Mouse (Mus musculus) lung, postnatal 25 days (tissue): ENCODE data around the gene Arhgef28.
A peak's percentile ranks its signal among the peaks of the same experiment; 100 is the strongest.
"Not testable (repeated sequence)": the region's sequence is repeated elsewhere in the genome, so short reads cannot be mapped to it uniquely, and the experiment has no call there.

ENCODE experiments used
- DNase-seq: peaks from one replicate; pipeline ENCODE4 v3.0.0; 2022; ENCODE audit warnings: low spot score

The Arhgef28 gene

DNA sequence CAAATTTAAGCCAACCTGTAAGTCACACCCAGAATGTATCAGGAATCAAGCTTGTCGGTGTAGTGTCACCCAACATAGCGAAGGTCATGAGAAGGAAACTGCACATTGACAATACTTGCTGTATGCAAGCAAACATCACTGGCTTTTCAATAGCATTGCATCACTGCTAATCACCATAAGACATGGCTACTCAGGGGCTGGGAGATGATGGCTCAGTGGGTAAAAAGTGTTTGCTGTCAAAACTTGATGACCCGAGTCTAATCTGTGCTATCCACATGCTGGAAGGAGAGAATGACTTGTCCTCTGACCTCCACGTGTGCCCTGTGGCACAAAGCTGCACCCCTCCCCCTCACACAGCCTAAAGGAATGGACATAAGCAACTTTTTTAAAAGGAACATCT is 133.0 kb downstream of the Arhgef28 start:
- no peak for DNase-seq

DNA sequence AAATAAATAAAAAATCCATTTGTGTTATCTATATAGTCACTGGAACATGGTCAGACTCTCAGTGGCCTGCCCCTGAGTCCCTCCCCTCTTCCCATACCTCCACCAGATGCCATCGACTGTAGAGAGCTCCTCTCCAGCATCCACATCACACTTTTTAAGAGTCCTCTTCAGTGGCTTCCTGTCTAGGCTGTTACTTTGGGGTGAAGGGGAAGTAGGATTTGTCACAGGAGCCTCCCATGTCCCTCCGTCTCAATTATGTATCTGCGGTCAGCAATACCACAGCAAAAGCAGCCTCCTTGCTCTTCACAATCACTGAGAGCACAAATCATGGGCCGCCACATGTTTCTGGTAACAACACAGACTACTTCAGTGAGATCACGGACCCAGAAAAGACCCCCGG is 135.8 kb downstream of the Arhgef28 start:
- DNase-seq, result no peak

DNA sequence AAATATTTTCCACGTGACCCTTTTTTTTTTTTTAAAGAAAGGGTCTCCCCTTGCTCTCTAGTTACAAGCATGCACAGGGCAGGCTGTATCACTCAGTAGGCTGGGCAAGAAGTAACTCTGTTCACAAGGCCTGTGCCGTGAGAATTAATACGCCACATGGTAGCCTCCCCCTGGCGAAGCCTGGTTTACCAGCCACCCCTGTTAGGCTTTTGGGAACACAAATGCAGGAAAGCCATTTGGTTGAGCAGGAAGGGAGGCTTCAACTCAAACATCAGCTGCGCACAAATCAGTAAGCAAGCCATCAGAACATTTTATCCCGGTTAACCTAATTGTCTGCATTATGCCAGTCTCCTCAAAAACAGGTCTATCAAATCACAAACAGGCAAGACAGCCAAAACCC is 136.6 kb downstream of the Arhgef28 start:
- no peak for DNase-seq

DNA sequence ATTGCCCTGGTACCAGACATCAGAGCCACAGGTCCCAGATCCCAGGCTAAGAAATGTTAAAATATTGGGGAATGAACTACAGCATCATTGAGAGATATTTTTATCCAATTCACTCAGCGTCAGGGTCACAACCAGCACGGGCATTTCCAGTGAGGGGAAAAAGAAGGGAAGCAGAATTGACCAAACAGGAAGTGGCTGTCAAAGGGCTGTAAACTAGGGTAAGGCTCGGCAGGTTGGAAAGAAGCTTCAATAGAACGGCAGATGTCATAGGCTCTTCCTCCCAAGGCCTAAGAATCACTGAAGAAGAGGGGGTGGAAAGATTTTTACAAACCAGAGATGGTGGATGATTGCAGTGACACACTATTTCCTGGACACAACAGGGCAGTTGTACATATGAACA is 143.4 kb downstream of the Arhgef28 start:
- no peak for DNase-seq

DNA sequence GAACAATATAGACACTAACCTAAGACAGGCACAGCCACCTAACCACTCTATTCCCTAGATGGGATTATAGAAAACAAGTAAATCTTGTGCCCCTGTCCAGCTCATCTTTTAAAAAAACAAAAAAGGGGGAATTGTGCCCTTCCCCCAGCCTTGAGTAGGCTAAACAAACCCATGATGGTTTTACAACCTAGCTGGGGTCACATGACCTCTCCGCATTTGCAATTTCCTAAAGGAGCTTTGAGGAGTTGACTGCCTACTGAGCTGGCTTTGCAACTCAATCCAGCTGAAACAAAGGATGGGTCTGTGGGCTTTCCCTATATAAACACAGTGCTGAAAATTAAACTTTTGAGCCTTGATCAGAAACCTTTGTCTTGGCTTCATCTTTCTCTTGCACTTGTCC is 146.1 kb downstream of the Arhgef28 start:
- DNase-seq, result not testable (repeated sequence)

DNA sequence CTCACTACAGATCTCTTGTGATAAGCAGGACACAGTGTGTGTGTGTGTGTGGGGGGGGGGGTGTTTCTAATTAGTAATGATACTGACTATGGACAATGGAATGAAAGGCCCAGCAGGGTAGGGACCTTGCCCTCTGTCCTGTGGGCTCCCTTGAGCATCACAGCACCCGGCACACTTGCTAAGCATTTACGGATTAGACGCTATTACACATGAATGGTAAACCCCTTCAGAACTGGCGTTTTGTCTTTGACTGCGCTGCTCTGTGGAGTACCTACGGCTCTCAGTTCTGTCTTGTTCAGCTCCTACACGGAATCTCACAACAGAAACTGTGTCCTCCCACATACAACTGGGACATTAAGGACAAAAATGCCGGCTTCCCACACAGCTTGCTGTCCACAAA is 151.0 kb downstream of the Arhgef28 start:
- DNase-seq, result no peak

DNA sequence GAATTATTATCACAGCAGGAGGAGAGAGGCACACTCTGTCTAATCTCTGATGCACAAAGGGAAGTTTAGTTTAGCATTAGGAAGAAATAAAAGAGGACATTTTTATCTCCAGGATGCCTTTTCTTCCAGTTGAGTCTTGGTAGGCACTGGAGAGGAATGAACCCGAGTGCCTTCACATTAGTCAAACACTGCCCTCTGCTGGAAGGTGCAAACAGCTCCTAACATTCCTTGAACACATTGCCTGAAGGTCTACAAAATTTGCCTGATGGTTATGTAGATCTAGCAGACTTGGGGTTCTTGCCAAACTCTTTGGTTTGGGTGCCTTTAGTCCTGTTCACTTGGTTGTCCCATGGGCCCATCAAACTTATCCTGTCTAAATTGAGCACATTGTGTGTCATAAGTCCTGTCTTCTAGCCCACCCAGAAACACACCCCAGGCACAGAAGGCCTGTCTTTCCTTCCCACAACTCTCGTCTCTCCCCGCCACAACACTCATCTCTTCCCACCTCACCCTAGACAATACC is 165.6 kb downstream of the Arhgef28 start:
- DNase-seq, result peak; percentile 65

DNA sequence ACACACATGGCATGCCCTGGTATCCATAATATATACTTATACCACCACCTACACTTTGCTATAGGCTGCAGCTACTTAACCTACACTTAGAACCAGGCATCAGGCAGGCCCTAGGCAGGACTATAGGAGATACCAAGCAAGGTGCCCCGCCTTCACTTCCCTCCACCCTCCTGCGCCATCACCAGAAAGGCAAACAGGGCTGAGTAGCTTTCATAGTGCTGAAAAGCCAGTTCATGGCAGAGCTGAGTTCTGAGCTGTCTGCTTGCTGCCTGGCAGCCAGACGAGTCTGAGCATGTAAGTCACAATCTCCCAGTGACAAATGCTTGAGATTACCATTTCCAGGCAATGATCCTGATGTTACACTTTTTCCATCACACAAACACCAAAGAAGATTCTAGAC is 167.5 kb downstream of the Arhgef28 start:
- no peak for DNase-seq

DNA sequence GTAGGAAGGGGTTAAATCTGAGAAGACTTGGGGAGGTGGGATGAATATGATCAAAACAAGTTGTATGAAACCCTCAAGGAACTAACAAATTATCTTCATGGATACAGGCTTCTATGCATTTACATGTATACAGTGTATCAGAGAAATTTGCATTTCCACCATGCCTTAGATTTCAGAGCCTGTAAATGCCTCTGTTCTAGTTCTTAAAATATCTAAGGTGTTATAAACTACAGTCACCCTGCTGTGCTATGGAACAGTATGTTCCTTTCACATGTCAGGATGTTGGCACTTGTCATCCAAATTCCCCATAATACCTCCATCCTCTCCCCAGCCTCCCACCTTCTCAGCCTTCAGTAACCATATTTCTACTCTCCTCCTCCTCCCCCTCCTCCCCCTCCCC is 168.5 kb downstream of the Arhgef28 start:
- no peak for DNase-seq

DNA sequence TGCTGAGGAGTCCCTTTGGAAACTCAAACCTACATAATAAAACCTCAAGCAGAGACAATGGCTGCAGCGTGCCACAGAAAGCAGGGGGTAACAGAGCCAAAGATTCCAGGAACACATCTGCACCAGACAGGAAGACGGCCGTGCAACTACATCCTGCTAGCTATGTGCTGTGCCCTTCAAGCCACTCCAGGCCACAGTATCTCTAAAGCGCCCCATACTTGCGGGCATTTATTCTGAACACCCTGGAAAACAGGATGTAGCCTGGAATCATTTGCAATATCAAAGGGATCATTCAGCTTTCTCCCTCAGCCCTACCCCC is 174.6 kb downstream of the Arhgef28 start:
- DNase-seq, result no peak

DNA sequence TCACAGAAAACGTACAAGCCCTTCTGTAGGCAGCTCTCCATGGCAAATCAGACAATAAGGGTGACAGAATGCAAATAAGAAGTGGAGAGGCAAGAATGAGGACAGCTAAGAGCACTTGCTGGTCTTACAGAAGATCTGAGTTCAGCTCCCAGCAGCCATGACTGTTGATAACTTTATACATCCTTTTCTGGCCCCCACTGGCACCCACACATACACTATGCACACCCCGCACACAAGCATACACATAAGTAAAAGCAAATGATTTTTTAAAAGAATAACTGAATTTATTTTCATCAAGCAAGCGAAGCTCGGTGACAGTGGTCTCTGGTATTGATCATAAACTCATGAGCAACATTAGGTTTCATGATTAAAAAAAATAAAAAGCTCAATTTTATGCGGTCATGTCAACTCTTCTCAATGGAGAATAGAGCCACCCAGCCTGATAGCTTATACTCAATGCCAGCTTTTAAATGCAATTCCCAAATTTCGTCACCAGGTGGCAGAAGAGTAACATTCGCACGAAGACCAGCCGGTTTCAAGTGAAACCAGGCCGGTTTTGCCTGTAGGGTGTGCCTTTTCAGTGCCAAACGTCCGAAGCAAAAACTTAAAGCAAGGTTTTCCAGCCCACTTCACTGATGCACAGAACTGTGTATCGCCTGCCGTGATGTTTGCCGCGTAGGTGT is 175.1 kb downstream of the Arhgef28 start:
- peak; percentile 87 for DNase-seq

DNA sequence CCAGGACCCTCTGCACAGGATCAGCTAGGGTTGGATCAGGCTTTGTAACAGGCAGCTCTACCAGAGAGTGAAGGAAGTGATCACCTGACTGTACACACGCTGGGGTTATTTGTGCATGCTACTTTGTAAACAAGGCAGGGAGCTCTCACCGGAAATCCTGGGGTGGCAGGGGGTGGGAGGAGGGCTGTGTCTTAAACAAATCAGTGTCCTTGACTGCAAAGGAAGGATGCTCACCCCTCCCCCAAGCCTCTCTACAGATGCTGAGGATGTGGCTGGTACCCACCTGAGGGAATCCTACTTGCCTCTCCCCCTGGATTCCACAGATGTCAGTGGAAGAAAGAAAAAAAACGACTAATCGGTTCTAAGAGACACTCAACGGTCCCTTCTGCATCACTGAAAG is 176.2 kb downstream of the Arhgef28 start:
- no peak for DNase-seq

DNA sequence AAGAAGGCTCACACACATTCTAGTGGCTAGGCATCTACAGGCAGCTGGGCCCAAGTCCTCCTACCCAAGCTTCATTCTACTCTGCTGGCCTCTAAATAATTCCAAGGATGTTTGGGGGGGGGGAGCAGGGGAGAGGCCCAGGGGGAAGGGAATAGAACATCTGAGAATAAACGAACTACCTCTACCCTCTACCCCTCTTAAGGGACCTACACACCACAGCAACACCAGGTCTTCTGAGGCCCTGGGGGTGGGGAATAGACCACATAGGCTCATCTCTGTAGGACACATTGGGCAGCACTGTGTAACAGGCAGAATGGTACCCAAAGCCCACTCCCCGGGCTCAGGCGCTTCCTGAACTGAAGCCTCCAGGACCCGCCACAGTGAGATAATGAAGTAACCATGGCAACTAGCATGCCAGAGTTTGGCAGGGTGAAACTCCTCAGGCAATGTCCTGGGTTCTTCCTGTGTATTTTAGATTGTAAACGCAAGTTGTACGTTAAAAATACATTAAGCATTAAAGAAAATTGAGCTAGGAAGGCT is 177.5 kb downstream of the Arhgef28 start:
- no peak for DNase-seq

DNA sequence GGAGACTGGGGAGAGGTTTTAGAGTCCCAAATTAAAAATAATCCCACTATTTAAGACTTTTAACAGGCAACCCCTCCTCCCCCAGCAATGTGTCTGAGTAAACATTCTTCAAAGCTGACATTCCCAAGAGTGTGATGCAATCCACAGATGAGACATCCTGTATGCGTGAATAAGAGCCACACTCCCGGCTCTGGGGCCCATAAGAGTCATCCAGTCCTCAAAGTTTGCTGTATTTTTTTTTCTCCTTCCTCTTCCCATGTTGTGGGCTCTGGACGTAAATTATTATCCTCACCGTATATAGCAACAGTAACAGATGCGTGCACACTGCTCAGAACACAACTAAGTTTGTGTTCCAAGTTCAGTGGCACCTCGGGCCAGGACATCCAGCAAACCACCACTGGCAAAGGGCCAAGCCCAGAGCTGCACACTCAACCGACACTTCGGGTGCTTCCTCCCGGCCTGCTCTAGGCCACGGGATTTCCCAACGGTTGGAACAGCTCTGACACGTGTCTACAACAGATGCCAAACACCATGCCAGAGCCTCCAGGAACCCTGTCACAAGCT is 178.5 kb downstream of the Arhgef28 start:
- peak; percentile 83 for DNase-seq

DNA sequence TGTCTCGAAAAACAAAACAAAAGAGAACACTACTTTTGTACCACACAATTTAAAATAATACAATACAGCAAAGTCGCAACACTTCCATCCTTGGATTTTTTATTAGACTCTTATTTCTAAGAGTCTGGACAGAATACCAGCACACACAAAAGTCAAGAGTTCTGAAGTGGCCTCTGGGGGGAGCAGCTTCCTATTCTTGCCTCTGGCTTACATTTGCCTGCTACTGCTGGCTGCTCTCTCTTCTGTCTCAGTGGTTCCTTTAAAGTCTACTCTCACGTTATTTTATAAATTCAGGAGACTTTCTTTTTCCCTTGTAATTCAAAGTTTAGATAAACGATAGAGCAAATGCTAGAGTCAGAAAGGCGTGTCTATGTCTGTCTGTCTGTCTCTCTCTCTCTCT is 179.1 kb downstream of the Arhgef28 start:
- DNase-seq, result peak; percentile 44

DNA sequence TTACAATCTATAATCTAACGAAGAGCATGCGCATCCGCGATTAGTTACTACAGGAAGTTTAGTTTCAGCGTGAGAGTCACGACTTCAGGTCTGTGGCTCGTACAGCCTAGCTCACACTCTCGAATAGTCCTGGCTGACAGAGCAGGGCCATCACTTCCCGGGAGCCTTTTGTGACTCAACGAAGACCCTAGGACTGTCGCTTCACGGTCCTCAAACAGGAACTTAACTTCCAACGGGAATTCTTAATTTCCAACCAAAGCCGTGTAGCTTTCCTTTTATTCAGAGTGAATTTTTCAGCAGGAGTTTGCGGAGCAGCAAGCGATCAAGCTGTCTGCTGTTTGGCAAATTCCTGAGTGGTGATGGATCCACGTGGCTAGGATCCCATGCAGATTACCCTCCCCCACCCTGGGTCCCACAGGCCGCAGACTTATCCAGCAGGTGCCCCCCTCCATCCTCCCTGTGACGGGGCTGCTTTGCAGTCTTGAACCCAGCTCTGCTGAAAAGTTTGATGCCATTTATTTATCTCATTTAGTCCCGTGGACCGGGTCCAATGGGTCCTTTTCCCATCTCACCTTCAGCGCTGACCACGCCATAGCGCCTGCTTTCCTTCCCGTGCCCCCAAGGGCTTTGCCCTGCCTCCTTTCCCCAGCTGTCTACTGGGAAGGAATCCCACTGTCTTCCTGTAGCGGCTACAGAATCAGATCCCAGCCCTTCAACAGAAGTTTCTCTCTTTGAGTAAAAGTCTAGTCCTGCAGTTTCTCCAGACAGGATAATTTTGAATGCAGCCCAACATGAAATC is 180.3 kb downstream of the Arhgef28 start:
- no peak for DNase-seq

DNA sequence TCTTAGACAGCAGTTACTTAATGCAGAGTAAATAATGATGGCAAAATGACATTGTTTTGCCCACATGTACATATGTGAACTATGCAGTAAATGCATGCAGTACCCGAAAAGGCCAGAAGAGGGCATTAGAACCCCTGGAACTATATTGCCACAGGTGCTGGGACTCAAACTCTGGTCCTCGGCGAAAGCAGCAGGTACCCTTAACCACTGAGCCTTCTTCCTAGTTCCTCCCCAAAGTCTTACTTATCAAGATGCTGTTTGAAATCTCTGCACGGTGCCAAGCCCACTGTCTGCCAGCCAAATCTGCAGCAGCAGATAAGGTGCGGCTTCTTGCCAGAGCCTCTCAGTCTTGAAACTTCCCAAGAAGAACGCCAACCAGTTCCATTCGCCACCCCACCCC is 181.1 kb downstream of the Arhgef28 start:
- no peak for DNase-seq

DNA sequence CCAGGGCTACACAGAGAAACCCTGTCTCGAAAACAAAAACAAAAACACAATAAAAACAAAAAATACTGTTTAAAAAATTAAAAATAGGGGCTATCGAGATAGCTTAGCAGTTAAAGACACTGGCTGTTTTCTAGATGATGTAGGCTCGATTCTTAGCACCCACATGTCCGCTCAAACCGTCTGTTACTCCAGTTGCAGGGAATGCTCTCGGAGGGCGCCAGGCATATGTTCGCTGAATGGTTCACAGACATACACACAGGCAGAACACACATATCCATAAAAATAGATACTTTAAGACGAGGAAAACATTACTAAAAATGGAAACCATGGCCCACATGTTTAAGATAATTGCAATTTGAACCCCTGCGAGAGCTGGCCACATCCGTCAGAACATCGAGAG is 181.6 kb downstream of the Arhgef28 start:
- DNase-seq, result no peak

DNA sequence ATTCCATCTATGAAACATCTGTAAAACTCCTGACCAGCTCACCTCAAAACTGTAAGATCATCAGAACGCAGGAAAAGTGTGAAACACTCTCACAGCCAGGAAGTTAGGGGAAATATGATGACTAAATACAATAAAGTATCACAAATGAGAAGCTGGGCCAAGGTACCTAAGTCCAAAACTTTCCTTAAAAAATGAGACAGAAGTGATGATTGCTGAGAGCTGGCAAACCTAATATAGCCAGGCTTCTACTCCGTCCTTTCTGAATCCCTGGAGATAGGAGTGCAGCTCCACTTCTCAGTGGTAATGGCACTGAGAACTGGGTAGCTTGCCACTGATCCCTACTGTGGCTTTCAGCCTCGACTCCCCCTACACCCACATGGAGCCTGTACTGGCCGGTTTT is 184.3 kb downstream of the Arhgef28 start:
- no peak for DNase-seq

DNA sequence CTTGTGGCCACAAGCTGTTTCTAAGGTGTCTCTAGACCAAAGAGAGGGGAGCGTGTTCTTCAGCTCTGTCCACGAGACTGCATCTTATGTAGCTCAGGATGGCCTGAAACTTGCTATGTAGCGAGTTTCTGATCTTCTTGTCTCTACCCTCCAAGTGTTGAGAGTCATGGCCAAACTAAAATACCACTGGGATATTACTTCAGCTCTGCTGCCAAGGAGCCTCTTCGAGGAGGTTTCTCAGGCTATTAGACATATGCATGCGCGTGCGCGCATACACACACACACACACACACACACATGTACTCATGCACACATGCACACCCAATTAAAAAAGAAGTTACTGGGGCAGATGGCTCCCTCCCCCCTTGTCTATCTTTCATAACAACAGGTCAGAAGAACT is 187.4 kb downstream of the Arhgef28 start:
- not testable (repeated sequence) for DNase-seq

DNA sequence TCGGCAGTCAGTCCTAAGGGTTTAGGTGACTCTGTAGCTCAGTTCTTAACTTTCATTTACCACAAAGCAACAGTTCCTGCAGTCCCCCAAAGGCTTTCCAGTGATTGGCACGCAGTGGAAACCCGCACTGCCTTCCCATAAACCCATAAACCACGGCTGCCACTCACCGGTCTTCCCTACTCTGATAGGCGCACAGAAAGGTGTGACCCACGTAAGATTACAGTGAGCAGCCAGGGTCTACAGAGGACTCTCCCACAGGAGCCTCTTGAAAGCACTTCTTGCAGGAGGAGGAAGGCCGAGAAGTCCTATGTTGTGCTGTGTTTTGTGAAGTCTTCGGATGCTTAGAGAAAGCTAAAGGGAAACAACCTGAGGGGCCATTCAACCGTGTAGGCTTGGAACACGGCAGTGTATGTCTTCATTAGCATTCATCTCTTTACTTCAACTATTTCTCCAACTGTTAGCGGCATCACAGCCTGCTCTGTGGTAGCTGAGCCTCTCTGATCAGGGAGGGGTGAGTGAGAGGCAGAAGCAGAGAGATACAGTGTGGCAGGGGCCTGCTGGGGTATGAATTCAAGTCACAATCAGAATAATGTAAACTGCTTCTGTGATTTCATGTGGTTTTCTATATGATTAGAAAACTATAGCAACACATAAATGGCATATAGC is 189.2 kb downstream of the Arhgef28 start:
- peak; percentile 42 for DNase-seq
